Mouse (Mus musculus): ENCODE measurements around the gene Hrasls. TPM values are rescaled to one million over a fixed set of nuclear protein-coding genes. Genes with fewer than 3 reads are reported as not detected.

Gene Hrasls
- polyA plus RNA-seq (2015; fragmentation: Nextera tagmentation; extraction: Ambion mirVana), result 1.2 and 2.3 TPM in 2 replicates

DNA sequence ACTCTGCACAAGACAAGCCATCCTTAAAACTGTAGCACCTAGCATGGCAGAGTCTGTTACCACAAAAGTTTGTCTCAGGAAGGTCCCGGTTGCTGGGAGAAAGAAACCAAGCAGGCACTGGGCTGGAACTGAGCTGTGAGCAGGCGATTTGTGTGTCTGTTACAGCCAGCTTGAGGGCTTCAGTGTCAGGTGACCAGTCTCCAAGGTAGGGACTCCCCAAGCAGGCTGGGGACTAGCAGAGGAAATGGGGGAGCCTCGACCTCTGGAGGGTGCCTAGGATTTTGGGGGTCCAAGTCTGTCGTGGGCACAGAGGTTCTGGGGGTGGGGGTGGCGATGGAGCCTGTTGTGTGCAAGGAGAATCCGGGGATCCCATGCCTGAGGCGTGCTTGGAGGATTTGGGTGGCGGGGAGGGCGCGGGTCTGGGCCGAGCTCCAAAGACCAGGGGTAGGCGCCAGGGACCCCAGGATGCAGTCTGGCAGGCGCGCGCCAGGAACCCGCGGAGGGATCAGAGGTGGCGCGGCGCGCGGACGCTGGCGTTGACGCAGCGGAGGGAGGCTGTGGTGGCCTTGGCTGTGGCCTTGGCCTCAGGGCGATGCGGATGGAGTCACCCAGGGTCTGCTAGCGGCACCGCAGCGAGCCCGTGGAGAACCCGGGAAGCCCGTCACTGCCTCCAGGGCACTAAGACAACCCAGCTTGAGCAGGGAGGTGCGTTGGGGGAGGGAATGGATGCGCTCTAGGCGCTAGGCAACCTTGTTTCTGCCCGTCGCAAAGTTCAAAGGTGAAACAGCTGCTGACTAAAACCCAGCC lies at the start of gene Hrasls:
TSS of gene Hrasls (plus strand) at position 91 of the 807 bp plus-strand sequence.
- Histone ChIP-seq H3K9ac (peak within 1 kb of the TSS; percentile 17), H3K9me3 (no peaks in the 10 kb centered on the region), H3K4me3 (peak within 1 kb of the TSS; percentile 39), H3K27ac (no peak within 1 kb of the TSS), H3K27me3 (peaks cover 50% of the 10 kb centered on the region), H3K4me1 (peaks cover 19% of the 10 kb centered on the region), H3K4me2 (peak within 1 kb of the TSS; percentile 86), H3K36me3 (no peaks in the 10 kb centered on the region)
- ATAC-seq (ENCODE audit: insufficient number of reproducible peaks, low FRiP score, low TSS enrichment, low read depth), result no peak
- 2% methylated on average over 39 of the region's 39 CpGs for WGBS

DNA sequence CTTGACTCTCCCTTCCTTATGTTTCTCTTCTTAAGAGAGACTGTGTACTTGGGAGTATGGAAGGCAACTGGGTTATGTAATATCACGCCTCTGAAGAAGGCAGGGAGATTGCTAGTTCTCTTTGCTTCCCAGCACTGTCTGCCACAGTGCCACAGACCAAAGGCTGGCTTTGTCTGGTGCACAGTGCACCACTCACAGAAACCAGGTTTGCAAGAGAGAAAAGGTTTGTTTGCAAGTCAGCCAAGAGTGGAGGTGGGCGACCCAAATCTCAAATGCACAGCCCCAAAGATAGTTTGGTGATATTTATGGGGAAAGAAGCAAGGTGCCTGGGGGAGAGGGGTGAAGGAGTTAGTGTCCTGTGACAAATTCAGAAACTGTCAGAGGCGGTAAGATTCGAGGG lies 47.2 kb upstream of the Hrasls start:
- H3K4me2 ChIP-seq, result no peak overlapping the region
- no peak overlapping the region for H3K4me3 ChIP-seq
- no peaks in the 10 kb centered on the region for H3K9me3 ChIP-seq
- no peaks in the 10 kb centered on the region for H3K27me3 ChIP-seq
- no peak overlapping the region for H3K9ac ChIP-seq
- ATAC-seq (ENCODE audit: insufficient number of reproducible peaks, low FRiP score, low TSS enrichment, low read depth), result no peak
- 70% methylated on average over 4 of the region's 4 CpGs for WGBS
- no peaks in the 10 kb centered on the region for H3K36me3 ChIP-seq
- H3K4me1 ChIP-seq, result no peaks in the 10 kb centered on the region
- H3K27ac ChIP-seq, result no peak overlapping the region

DNA sequence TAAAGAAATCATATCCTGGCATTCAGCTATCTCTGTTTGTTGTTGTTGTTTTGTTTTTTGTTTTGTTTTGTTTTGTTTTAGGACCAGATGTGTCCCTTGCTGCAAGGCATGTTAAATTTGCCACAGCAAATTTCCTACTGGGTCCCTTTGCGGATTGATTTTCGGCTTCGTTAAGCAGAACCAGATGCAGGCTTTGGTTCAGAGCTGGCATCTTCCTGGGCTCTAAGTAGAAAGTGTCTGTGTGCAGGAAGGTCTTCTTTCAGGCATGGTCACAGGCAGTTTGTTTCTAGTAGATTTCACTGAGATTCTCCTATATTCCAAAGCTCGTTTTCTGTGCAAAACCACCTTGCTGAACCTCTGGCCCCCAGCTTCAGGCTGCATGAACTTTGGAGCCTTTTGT lies 42.4 kb upstream of the Hrasls start:
- no peaks in the 10 kb centered on the region for H3K36me3 ChIP-seq
- H3K9ac ChIP-seq, result no peak overlapping the region
- H3K4me1 ChIP-seq, result no peaks in the 10 kb centered on the region
- no peaks in the 10 kb centered on the region for H3K9me3 ChIP-seq
- H3K27me3 ChIP-seq, result no peaks in the 10 kb centered on the region
- H3K27ac ChIP-seq, result no peak overlapping the region
- no peak overlapping the region for H3K4me2 ChIP-seq
- no peak overlapping the region for H3K4me3 ChIP-seq
- no peak for ATAC-seq (ENCODE audit: insufficient number of reproducible peaks, low FRiP score, low TSS enrichment, low read depth)
- 45% methylated on average over 4 of the region's 4 CpGs for WGBS

DNA sequence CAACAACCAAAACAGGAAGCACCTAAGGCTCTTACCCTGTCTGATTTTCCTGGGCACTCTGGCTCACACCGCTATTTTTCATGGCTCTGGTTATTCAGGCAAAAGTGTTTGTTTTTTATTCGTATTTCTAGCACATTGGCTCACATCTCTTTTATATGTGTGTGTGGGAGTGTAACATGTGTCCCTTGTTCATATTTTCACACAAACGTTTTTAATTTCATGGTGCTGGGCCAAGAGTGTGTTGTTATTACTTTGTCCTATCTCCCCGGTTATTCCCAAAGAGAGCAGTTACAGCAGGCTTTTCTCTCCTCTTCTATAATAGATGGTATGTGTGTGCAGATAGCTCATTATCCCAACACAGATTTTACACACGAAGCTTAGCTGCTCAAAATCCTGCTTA lies 37.8 kb upstream of the Hrasls start:
- Histone ChIP-seq H3K4me3 (no peak overlapping the region), H3K9me3 (no peaks in the 10 kb centered on the region), H3K4me1 (no peaks in the 10 kb centered on the region), H3K27ac (no peak overlapping the region), H3K27me3 (no peaks in the 10 kb centered on the region), H3K9ac (no peak overlapping the region), H3K36me3 (no peaks in the 10 kb centered on the region), H3K4me2 (no peak overlapping the region)
- ATAC-seq (ENCODE audit: insufficient number of reproducible peaks, low FRiP score, low TSS enrichment, low read depth), result no peak
- WGBS, result 77% methylated on average over 5 of the region's 5 CpGs

DNA sequence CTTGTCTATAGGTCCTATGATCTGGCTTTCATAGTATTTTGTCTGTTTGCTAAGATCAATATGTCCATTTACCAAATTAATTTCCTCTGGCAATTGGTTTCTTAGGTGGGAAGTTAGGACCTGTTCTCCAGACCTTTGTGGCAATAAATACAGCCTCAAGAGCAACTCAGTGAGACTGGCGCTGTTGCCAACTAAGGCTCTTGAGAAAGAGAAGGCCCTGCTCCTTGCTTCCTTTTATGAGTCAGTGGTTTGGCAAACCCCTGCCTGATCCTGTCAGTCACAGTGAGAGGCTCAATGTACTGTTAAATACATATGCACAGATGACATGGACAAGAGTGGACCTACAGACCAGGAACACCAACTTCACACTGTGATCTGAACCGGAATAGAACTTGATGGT lies 36.3 kb upstream of the Hrasls start:
- Histone ChIP-seq H3K9me3 (no peaks in the 10 kb centered on the region), H3K27ac (no peak overlapping the region), H3K36me3 (no peaks in the 10 kb centered on the region), H3K4me2 (no peak overlapping the region), H3K27me3 (no peaks in the 10 kb centered on the region), H3K9ac (no peak overlapping the region), H3K4me1 (no peaks in the 10 kb centered on the region), H3K4me3 (no peak overlapping the region)
- WGBS, result 89% methylated on average over 2 of the region's 2 CpGs
- ATAC-seq (ENCODE audit: insufficient number of reproducible peaks, low FRiP score, low TSS enrichment, low read depth), result no peak

DNA sequence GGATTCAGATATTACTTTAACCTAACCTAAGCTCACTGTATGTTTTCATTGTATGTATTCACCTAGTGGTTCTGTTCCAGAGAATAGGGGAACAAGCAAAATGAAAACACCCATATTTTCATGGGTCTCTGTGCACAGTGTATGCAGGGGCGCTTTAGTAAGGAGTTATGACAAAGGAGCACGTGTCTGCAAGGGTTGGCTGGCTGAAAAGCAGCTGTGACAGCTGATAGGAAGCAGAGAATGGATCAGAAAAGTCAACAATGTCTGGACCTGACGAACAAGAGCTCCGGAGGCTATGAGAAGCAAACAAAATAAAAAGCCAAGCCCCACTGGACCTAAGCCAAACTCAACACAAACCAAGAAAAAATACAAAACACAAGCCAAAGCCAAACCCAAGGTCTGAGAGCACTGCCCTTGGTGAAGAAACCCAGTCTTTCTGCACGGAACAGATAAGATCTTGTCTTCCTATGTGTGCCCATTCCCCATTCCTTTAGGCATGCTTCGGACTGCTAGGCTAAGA lies 34.6 kb upstream of the Hrasls start:
- no peak overlapping the region for H3K4me3 ChIP-seq
- no peaks in the 10 kb centered on the region for H3K4me1 ChIP-seq
- H3K9me3 ChIP-seq, result no peaks in the 10 kb centered on the region
- 65% methylated on average over 6 of the region's 6 CpGs for WGBS
- H3K27me3 ChIP-seq, result no peaks in the 10 kb centered on the region
- no peak overlapping the region for H3K9ac ChIP-seq
- no peak overlapping the region for H3K27ac ChIP-seq
- no peaks in the 10 kb centered on the region for H3K36me3 ChIP-seq
- no peak overlapping the region for H3K4me2 ChIP-seq
- ATAC-seq (ENCODE audit: insufficient number of reproducible peaks, low FRiP score, low TSS enrichment, low read depth), result no peak

DNA sequence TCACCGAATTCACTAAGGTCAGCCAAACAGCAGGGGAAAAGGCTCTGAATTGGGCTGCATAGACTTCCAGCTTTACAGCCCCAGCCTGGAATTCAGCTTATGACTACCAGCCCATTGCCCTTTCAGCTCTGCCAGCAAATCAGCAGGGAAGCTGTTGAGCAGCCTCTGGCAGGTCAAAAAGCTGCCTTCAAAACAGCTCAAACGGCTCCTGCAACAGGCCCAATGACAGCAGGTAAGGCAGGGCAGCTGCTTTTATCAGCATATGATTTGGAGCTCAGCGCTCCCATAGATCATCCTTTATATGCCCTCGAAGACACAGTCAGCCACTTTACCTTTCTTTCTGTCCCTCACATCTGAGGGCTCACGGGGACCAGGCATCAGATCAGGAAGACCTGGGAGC lies 16.6 kb upstream of the Hrasls start:
- Histone ChIP-seq H3K27ac (no peak overlapping the region), H3K4me3 (no peak overlapping the region), H3K4me2 (no peak overlapping the region), H3K4me1 (no peaks in the 10 kb centered on the region), H3K36me3 (no peaks in the 10 kb centered on the region), H3K27me3 (peaks cover 6% of the 10 kb centered on the region), H3K9ac (no peak overlapping the region), H3K9me3 (no peaks in the 10 kb centered on the region)
- no peak for ATAC-seq (ENCODE audit: insufficient number of reproducible peaks, low FRiP score, low TSS enrichment, low read depth)
- 42% methylated on average over 5 of the region's 5 CpGs for WGBS

DNA sequence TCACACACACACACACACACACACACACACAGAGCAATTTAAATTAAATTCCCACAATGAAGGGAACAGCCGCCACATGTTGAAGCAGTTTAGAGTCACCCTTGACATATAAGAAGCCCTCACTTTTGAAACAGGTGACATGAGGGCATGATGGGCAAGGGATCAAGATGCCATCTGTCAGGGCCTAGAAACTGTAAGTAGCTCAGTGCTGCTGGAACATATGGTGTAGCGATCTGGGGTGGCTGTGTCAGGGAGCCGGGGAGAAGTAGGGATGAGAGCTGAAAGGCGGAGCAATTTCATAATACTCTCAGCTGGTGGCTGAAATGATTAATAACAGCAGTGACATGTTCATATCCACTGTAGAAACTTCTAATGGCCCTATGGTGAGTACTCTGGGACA lies 15.5 kb upstream of the Hrasls start:
- no peak for ATAC-seq (ENCODE audit: insufficient number of reproducible peaks, low FRiP score, low TSS enrichment, low read depth)
- Histone ChIP-seq H3K36me3 (no peaks in the 10 kb centered on the region), H3K27ac (no peak overlapping the region), H3K4me2 (no peak overlapping the region), H3K9me3 (no peaks in the 10 kb centered on the region), H3K4me3 (no peak overlapping the region), H3K4me1 (peaks cover 8% of the 10 kb centered on the region; the same call in 1 of the 2 replicates), H3K9ac (no peak overlapping the region), H3K27me3 (peaks cover 10% of the 10 kb centered on the region)
- 59% methylated on average over 4 of the region's 4 CpGs for WGBS

DNA sequence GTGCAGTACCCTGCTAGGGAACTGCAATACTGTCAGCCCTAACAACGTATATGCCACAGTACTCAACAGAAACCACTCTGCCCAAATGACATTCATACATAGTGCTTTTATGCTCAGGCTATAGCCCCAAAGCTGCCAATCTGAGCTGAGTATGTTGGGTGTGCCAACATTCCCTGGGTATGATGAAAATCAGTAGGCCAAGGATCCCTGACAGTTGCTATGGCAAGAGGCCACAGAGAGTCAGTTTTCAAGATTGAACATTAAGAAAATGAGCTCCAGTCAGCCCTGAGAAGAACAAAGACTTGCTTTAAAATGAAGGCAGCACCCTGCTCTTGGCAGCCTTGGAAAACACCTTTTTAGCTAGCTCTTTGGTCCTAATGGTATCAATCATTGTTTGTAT lies 14.3 kb upstream of the Hrasls start:
- 80% methylated on average over 1 of the region's 1 CpGs for WGBS

DNA sequence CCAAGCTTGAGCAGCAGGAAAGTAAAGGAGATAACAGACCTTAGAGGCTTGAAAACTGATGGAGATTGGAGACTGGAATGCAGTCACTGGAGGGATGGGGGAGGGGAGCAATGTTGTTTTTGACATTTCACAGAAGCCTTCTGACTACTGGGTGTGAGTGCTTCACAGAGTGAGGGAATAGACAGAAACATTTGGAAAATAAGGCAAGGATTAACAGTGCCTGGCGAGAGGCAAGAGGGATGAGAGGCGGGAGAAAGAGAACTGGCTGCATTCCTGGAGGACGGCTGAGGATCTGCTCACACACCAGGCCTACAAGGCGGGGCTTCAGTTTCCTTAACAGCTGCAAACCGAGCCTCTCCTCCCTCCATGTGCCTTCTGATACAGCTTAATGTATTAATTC lies 11.0 kb upstream of the Hrasls start:
- H3K9me3 ChIP-seq, result no peaks in the 10 kb centered on the region
- H3K4me3 ChIP-seq, result no peak overlapping the region
- H3K4me1 ChIP-seq, result peaks cover 10% of the 10 kb centered on the region; the same call in 1 of the 2 replicates
- no peaks in the 10 kb centered on the region for H3K36me3 ChIP-seq
- WGBS, result 8% methylated on average over 5 of the region's 5 CpGs
- peak overlapping the region; percentile 7; the same call in 1 of the 2 replicates for H3K27ac ChIP-seq
- peaks cover 10% of the 10 kb centered on the region for H3K27me3 ChIP-seq
- ATAC-seq (ENCODE audit: insufficient number of reproducible peaks, low FRiP score, low TSS enrichment, low read depth), result no peak
- no peak overlapping the region for H3K4me2 ChIP-seq
- H3K9ac ChIP-seq, result no peak overlapping the region

More for the DNA sequence above, 14.3 kb upstream of the Hrasls start:
- no peak for ATAC-seq (ENCODE audit: insufficient number of reproducible peaks, low FRiP score, low TSS enrichment, low read depth)
- no peaks in the 10 kb centered on the region for H3K36me3 ChIP-seq
- H3K27me3 ChIP-seq, result peaks cover 12% of the 10 kb centered on the region
- H3K27ac ChIP-seq, result no peak overlapping the region
- no peak overlapping the region for H3K9ac ChIP-seq
- peaks cover 10% of the 10 kb centered on the region; the same call in 1 of the 2 replicates for H3K4me1 ChIP-seq
- no peak overlapping the region for H3K4me3 ChIP-seq
- H3K4me2 ChIP-seq, result no peak overlapping the region
- H3K9me3 ChIP-seq, result no peaks in the 10 kb centered on the region

DNA sequence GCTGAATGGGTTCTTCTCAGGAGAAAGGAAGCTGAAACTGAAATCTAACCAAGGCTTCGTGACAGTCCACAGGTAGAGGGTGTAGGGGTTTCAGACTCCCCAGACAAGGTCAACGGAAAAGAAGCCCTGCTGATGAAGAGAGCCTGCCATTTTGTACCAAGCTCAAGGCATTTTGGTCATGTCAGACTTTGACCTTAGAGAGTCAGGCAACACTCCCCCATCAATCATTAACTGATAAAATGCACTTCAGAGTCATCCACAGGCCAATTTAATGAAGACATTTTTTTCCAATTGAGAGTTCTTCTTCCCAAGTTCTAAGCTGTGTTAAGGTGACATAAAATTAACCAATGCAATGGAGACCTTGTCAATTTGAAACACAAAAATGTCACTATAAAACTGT lies 8.3 kb upstream of the Hrasls start:
- Histone ChIP-seq H3K4me2 (no peak overlapping the region), H3K27me3 (peaks cover 9% of the 10 kb centered on the region; the same call in 1 of the 2 replicates), H3K9me3 (no peaks in the 10 kb centered on the region), H3K36me3 (no peaks in the 10 kb centered on the region), H3K9ac (no peak overlapping the region), H3K4me3 (no peak overlapping the region), H3K27ac (no peak overlapping the region), H3K4me1 (peaks cover 15% of the 10 kb centered on the region; the same call in 1 of the 2 replicates)
- ATAC-seq (ENCODE audit: insufficient number of reproducible peaks, low FRiP score, low TSS enrichment, low read depth), result no peak
- WGBS, result 88% methylated on average over 2 of the region's 2 CpGs

DNA sequence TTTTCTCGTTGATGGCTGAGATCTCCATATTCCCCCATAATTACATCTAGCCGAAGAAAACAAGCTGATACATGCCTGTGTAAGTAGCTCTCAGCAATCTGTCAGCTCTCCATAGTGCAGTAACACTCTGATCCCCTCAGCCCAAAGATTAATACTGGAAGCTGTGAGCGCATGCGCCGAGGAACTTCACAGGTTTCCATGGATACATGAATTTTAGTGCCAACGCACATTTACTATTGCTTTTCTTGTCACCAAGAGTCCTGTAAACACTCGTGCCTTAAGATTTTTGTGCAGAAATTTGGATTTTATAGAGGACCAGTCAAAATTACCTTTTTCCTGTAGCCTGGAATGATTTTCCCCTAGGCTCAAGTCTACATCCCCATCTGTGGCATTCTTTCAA lies 4.6 kb upstream of the Hrasls start:
- ATAC-seq (ENCODE audit: insufficient number of reproducible peaks, low FRiP score, low TSS enrichment, low read depth), result no peak
- H3K4me1 ChIP-seq, result peaks cover 15% of the 10 kb centered on the region
- no peak overlapping the region for H3K9ac ChIP-seq
- 17% methylated on average over 7 of the region's 7 CpGs for WGBS
- no peak overlapping the region for H3K27ac ChIP-seq
- no peaks in the 10 kb centered on the region for H3K9me3 ChIP-seq
- no peak overlapping the region for H3K4me2 ChIP-seq
- H3K36me3 ChIP-seq, result no peaks in the 10 kb centered on the region
- no peak overlapping the region for H3K4me3 ChIP-seq
- H3K27me3 ChIP-seq, result peaks cover 22% of the 10 kb centered on the region
